Mouse (Mus musculus): Measurements from ENCODE around the gene Mpo. TPM values are rescaled to one million over a fixed set of nuclear protein-coding genes. Genes with fewer than 3 reads are reported as not detected.

Gene Mpo
- polyA plus RNA-seq, 1 experiment from 2014 or later: 0.89 TPM

DNA sequence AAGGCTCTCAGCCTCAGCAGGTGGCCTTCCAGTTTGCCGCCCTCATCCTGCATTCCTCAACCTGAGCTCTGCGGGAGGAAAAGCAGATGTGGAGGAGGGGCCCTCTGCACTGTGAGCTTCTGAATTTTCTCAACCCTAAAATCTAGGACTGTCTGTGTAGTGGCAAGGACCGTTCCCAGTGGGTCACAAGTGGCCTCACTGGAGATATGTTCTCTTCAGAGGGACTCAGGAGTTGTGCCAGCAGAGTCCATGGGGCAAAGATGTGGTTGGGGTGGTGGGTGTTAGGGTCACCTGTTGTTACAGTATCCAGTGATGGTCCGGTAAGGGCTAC, 24.0 kb downstream of the Mpo start:
- Histone ChIP-seq H3K27me3 (ENCODE audit: insufficient read depth, low read length) (peaks cover 3% of the 10 kb centered on the region; the same call in 1 of the 2 replicates), H3K27ac (ENCODE audit: low read depth) (no peak overlapping the region), H3K4me2 (peak overlapping the region; percentile 69), H3K9ac (peak overlapping the region; percentile 43; the same call in 1 of the 2 replicates), H3K36me3 (ENCODE audit: insufficient read depth) (no peaks in the 10 kb centered on the region), H3K4me1 (ENCODE audit: insufficient read depth) (no peaks in the 10 kb centered on the region), H3K4me3 (ENCODE audit: low read depth, low read length) (peak overlapping the region; percentile 34), H3K9me3 (ENCODE audit: low read depth, low read length) (no peaks in the 10 kb centered on the region)
- 24% methylated on average over 4 of the region's 4 CpGs for WGBS
- DNase-seq (no peak), ATAC-seq (ENCODE audit: insufficient read depth) (peak; percentile 28; the same call in 1 of the 2 replicates)
- no peak for TF ChIP-seq CTCF (IDR thresholded peaks at IDR 0.05; ENCODE audit: low read depth)

DNA sequence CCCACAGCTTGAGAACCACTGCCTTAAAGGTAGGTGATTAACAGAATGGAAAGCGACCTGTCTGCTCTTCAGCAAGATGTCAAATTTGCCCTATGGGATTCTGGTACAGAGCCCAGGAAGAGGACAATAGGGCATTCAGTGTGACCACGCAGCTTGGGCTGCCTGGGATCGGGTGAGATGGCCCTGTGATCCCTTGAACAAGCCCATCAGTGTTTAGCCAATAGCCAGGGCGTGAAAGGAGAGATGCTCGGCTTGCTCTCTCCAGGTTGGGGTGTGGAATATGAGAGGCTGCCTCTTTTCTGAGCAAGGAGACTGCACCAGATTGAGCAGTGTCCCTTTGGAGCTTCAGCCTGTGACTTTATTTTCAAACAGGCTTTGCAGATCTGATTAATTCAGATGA, 28.1 kb downstream of the Mpo start:
- WGBS: 48% methylated on average over 5 of the region's 5 CpGs
- no peak for ATAC-seq (ENCODE audit: insufficient read depth)
- TF ChIP-seq CTCF (IDR thresholded peaks at IDR 0.05; ENCODE audit: low read depth): no peak
- DNase-seq: no peak
- Histone ChIP-seq H3K4me3 (ENCODE audit: low read depth, low read length) (no peak overlapping the region), H3K27me3 (ENCODE audit: insufficient read depth, low read length) (no peaks in the 10 kb centered on the region), H3K4me1 (ENCODE audit: insufficient read depth) (no peaks in the 10 kb centered on the region), H3K36me3 (ENCODE audit: insufficient read depth) (no peaks in the 10 kb centered on the region), H3K9ac (no peak overlapping the region), H3K9me3 (ENCODE audit: low read depth, low read length) (no peaks in the 10 kb centered on the region), H3K27ac (ENCODE audit: low read depth) (no peak overlapping the region), H3K4me2 (no peak overlapping the region)

DNA sequence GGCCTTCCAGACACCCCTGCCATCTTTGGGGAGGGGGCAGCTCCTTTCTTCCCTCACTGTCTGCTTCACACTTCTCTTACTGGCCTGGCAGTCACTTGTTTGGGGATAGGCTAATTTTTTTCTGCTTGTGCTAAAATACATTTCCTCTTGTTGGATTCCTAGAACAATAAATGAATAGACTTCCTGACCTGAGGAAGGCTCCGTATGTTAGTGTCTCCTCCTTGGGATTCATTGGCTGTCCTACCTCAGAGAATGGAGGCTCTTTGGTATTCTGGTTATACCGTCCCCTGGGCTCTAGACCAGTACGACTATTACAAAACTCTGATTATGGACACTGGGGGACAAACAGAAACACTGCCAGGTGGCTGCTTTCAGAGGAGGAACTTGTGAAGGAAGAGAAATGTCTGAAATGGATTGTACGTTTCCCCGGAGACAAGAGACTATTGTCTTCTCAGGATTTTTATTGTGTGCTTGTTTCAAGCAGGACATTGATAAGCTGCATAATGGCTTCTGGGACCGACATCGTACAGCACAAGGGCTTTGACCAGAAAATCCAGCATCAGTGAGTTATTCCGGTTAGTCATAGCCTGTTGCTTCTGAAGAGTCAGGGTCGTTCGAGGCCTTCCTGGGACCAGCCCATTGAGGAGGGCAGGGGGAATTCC, 35.0 kb downstream of the Mpo start, which contains the start of gene Lpo:
Gene Lpo (minus strand): TSS at position 51 of the 662 bp plus-strand sequence.
- no peak for TF ChIP-seq CTCF (IDR thresholded peaks at IDR 0.05; ENCODE audit: low read depth)
- no peaks in the 10 kb centered on the region for H3K27me3 ChIP-seq (ENCODE audit: insufficient read depth, low read length)

DNA sequence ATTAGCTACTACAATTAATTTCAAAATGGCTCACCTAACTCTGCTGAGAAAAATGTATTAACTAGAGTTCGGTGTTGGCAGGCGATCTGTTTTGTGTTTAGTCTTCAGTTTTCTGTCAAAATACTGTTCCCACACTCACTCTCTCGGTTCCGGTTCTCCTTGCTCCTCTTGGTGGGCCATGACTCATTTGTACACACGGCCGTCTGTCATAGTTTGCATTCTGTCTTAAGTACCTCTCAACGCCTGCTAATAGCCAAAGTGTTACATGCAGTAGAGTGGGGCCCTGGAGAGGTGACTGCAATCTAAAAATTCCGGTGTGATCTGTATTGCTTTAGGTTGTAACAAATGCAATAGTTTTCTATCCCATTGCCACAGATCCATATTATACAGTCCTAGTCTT, 47.3 kb downstream of the Mpo start:
- no peaks in the 10 kb centered on the region for H3K36me3 ChIP-seq (ENCODE audit: insufficient read depth)

More for the DNA sequence above, 35.0 kb downstream of the Mpo start, which contains the start of gene Lpo:
- Histone ChIP-seq H3K9me3 (ENCODE audit: low read depth, low read length) (no peaks in the 10 kb centered on the region), H3K36me3 (ENCODE audit: insufficient read depth) (no peaks in the 10 kb centered on the region), H3K4me2 (no peak within 1 kb of the TSS), H3K4me3 (ENCODE audit: low read depth, low read length) (no peak within 1 kb of the TSS), H3K27ac (ENCODE audit: low read depth) (no peak within 1 kb of the TSS), H3K4me1 (ENCODE audit: insufficient read depth) (no peaks in the 10 kb centered on the region), H3K9ac (no peak within 1 kb of the TSS)
- 57% methylated on average over 10 of the region's 10 CpGs for WGBS
- ATAC-seq (ENCODE audit: insufficient read depth): no peak
- DNase-seq: no peak

DNA sequence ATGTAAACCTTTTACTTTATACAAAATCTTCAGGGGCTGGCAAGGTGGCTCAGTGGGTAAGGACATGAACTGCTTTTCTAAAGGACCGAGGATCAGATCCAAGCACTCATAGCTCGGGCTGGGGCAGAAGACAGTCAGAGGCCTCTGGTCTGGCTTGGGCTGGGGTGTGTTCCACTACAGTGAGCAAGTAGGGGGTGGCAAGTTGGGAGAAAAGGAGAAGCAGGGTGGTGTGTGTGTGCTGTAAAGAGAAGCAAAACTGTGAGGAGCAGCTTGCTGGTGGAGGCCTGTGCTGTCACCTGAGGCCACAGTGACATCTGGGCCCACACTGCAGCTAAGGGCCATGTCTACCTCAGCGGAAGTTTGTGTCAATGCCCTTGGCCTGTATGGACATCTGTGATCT, 48.1 kb downstream of the Mpo start:
- Histone ChIP-seq H3K27me3 (ENCODE audit: insufficient read depth, low read length) (no peaks in the 10 kb centered on the region), H3K9ac (no peak overlapping the region), H3K4me3 (ENCODE audit: low read depth, low read length) (no peak overlapping the region), H3K4me1 (ENCODE audit: insufficient read depth) (peaks cover 5% of the 10 kb centered on the region; the same call in 1 of the 2 replicates), H3K9me3 (ENCODE audit: low read depth, low read length) (no peaks in the 10 kb centered on the region), H3K4me2 (no peak overlapping the region), H3K27ac (ENCODE audit: low read depth) (no peak overlapping the region), H3K36me3 (ENCODE audit: insufficient read depth) (no peaks in the 10 kb centered on the region)
- ATAC-seq (ENCODE audit: insufficient read depth) (no peak), DNase-seq (no peak)
- 73% methylated on average over 3 of the region's 3 CpGs for WGBS
- no peak for TF ChIP-seq CTCF (IDR thresholded peaks at IDR 0.05; ENCODE audit: low read depth)

More for the DNA sequence above, 47.3 kb downstream of the Mpo start:
- no peaks in the 10 kb centered on the region for H3K9me3 ChIP-seq (ENCODE audit: low read depth, low read length)
- H3K27ac ChIP-seq (ENCODE audit: low read depth): no peak overlapping the region
- no peak for ATAC-seq (ENCODE audit: insufficient read depth)
- DNase-seq: peak; percentile 15
- 55% methylated on average over 8 of the region's 8 CpGs for WGBS
- peaks cover 5% of the 10 kb centered on the region; the same call in 1 of the 2 replicates for H3K4me1 ChIP-seq (ENCODE audit: insufficient read depth)
- no peak overlapping the region for H3K4me2 ChIP-seq
- no peaks in the 10 kb centered on the region for H3K27me3 ChIP-seq (ENCODE audit: insufficient read depth, low read length)
- H3K9ac ChIP-seq: no peak overlapping the region
- no peak for TF ChIP-seq CTCF (IDR thresholded peaks at IDR 0.05; ENCODE audit: low read depth)
- H3K4me3 ChIP-seq (ENCODE audit: low read depth, low read length): no peak overlapping the region

DNA sequence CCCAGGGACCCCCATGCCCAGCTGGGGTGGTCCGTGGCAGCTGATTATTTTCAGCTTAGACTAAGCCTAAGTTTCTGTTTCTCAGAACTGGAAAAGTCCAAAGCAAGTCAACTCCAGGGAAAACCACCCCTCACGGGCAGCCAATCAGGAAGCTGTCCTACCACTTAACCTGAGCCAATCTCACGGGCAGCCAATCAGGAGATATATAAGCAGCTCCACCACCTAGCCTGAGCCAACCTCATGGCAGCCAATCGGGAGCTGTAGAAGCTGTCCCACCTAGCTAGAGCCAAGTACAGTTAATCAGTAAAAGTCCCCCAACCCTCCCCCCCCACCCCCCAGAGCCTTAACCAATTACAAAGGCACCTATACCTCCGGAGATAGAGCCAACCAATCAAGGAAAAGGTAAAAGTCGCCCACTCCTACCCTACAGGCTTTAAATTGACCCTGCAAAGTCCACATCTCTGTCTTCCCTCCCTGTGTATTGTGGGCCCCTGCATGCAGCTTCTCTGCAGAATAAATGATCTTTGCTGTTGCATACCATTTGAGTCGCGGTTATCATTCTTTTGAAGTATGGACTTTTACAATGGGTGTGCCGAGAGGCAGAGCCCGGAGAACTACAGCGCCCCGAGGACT, 53.7 kb downstream of the Mpo start:
- TF ChIP-seq CTCF (IDR thresholded peaks at IDR 0.05; ENCODE audit: low read depth): no peak
- no peaks in the 10 kb centered on the region for H3K9me3 ChIP-seq (ENCODE audit: low read depth, low read length)
- no peaks in the 10 kb centered on the region for H3K4me1 ChIP-seq (ENCODE audit: insufficient read depth)
- no peak overlapping the region for H3K4me3 ChIP-seq (ENCODE audit: low read depth, low read length)
- no peak for ATAC-seq (ENCODE audit: insufficient read depth)
- 73% methylated on average over 12 of the region's 12 CpGs for WGBS
- H3K4me2 ChIP-seq: no peak overlapping the region
- no peak for DNase-seq
- H3K27ac ChIP-seq (ENCODE audit: low read depth): no peak overlapping the region
- no peaks in the 10 kb centered on the region for H3K27me3 ChIP-seq (ENCODE audit: insufficient read depth, low read length)
- H3K9ac ChIP-seq: no peak overlapping the region
- H3K36me3 ChIP-seq (ENCODE audit: insufficient read depth): no peaks in the 10 kb centered on the region

DNA sequence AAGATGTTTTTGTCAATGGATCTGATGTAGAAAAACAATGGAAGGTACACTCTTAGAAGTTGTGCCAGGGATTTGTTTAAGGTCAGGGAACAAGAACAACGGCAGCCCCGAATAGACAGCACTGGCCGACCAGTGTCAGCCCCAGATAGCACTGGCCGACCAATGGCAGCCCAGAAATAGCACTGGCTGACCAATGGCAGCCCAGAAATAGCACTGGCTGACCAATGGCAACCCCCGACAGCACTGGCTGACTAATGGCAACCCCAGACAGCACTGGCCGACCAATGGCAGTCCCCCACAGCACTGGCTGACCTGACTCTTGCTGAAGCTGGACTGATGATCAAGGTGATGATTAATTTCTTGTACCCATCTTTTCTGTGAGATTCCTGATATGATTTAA, 54.5 kb downstream of the Mpo start:
- DNase-seq (peak; percentile 5), ATAC-seq (ENCODE audit: insufficient read depth) (no peak)
- no peak overlapping the region for H3K9ac ChIP-seq
- no peaks in the 10 kb centered on the region for H3K4me1 ChIP-seq (ENCODE audit: insufficient read depth)
- no peaks in the 10 kb centered on the region for H3K36me3 ChIP-seq (ENCODE audit: insufficient read depth)
- no peak overlapping the region for H3K4me3 ChIP-seq (ENCODE audit: low read depth, low read length)
- no peak overlapping the region for H3K4me2 ChIP-seq
- TF ChIP-seq CTCF (IDR thresholded peaks at IDR 0.05; ENCODE audit: low read depth): no peak
- WGBS: 59% methylated on average over 6 of the region's 6 CpGs
- H3K9me3 ChIP-seq (ENCODE audit: low read depth, low read length): no peaks in the 10 kb centered on the region
- H3K27ac ChIP-seq (ENCODE audit: low read depth): no peak overlapping the region
- no peaks in the 10 kb centered on the region for H3K27me3 ChIP-seq (ENCODE audit: insufficient read depth, low read length)

Measured in lung, embryonic 14.5 days (tissue).